Mouse (Mus musculus) heart, embryonic 15.5 days (tissue): Measurements from ENCODE around the gene Spa17. TPM values are rescaled to one million over a fixed set of nuclear protein-coding genes. Genes with fewer than 3 reads are reported as not detected.

Experiments
- ATAC-seq: fragments of 200-750 bp; cut with Nextera tagmentation; replicated peaks from 2 replicates; pipeline ENCODE4 v1.8.0; 2017; ENCODE audit warnings: low read depth, moderate TSS enrichment; ENCODE audit not compliant: insufficient number of reproducible peaks, insufficient read depth, low FRiP score
- H3K27ac ChIP-seq: fragments of 300-500 bp; sonication (generic); 2 replicates; pipeline ENCODE4 v1.5.1; 2015; ENCODE audit warnings: mild to moderate bottlenecking, inconsistent platforms
- H3K27me3 ChIP-seq: fragments of 300-500 bp; sonication (generic); 2 replicates; pipeline ENCODE4 v1.6.1; 2015; ENCODE audit warnings: inconsistent platforms
- H3K36me3 ChIP-seq: fragments of 300-500 bp; sonication (generic); 2 replicates; pipeline ENCODE4 v1.6.1; 2015; ENCODE audit warnings: mild to moderate bottlenecking, inconsistent platforms
- H3K4me1 ChIP-seq: fragments of 300-500 bp; sonication (generic); replicated peaks from 2 replicates; pipeline ENCODE4 v1.6.1; 2015; ENCODE audit warnings: inconsistent platforms
- H3K4me2 ChIP-seq: fragments of 300-500 bp; sonication (generic); 2 replicates; pipeline ENCODE4 v1.6.1; 2015; ENCODE audit warnings: inconsistent platforms, mild to moderate bottlenecking, moderate library complexity
- H3K4me3 ChIP-seq: fragments of 300-500 bp; sonication (generic); 2 replicates; pipeline ENCODE4 v1.5.1; 2015; ENCODE audit warnings: mild to moderate bottlenecking, inconsistent platforms
- H3K9ac ChIP-seq: fragments of 300-500 bp; sonication (generic); 2 replicates; pipeline ENCODE4 v1.6.1; 2015; ENCODE audit warnings: mild to moderate bottlenecking, inconsistent platforms
- H3K9me3 ChIP-seq: fragments of 300-500 bp; sonication (generic); replicated peaks from 2 replicates; pipeline ENCODE4 v1.6.1; 2016; ENCODE audit warnings: inconsistent platforms
- WGBS: fragments of 180-500 bp; shearing (Covaris S2); methylation state at CpG from one replicate; pipeline ENCODE4 v1.1.7; 2015; ENCODE audit warnings: mixed read lengths; 5-methylcytosine and 5-hydroxymethylcytosine counted together
- polyA plus RNA-seq: library from polyadenylated mRNA; unstranded; fragments of >200 nt; fragmentation: Nextera tagmentation; extraction: Ambion mirVana; gene quantifications from 2 replicates; pipeline ENCODE4 v1.2.1, GENCODE M21; 2015

The Spa17 gene
- polyA plus RNA-seq, 1 experiment from 2014 or later, result 9.3 TPM

GRCm38 (mm10) chr9:37560617-37561016, 52.9 kb downstream of the Spa17 start:
- Histone ChIP-seq H3K27me3 (no peaks in the 10 kb centered on the region), H3K4me3 (no peak overlapping the region), H3K27ac (no peak overlapping the region), H3K9ac (no peak overlapping the region), H3K4me2 (no peak overlapping the region), H3K4me1 (no peaks in the 10 kb centered on the region), H3K9me3 (no peaks in the 10 kb centered on the region), H3K36me3 (no peaks in the 10 kb centered on the region)
- WGBS, result 80% methylated on average over 2 of the region's 2 CpGs
- ATAC-seq, result no peak

- WGBS, result 60% methylated on average over 3 of the region's 3 CpGs
- Histone ChIP-seq H3K27ac (no peak overlapping the region), H3K27me3 (peaks cover 29% of the 10 kb centered on the region), H3K9me3 (no peaks in the 10 kb centered on the region), H3K9ac (no peak overlapping the region), H3K4me1 (peaks cover 13% of the 10 kb centered on the region), H3K36me3 (no peaks in the 10 kb centered on the region), H3K4me3 (no peak overlapping the region), H3K4me2 (no peak overlapping the region)
- ATAC-seq, result no peak
These were observed 57.2 kb downstream of the Spa17 start for GRCm38 (mm10) chr9:37556366-37556765.

- peaks cover 38% of the 10 kb centered on the region for H3K27me3 ChIP-seq
These were observed 58.4 kb downstream of the Spa17 start, which contains the start of gene Siae for GRCm38 (mm10) chr9:37554838-37555748. TSS of gene Siae (plus strand) at chr9:37555698.

GRCm38 (mm10) chr9:37554279-37554678, 59.2 kb downstream of the Spa17 start:
- Histone ChIP-seq H3K27ac (no peak overlapping the region), H3K4me3 (no peak overlapping the region), H3K36me3 (no peaks in the 10 kb centered on the region), H3K27me3 (peaks cover 39% of the 10 kb centered on the region), H3K9ac (no peak overlapping the region), H3K9me3 (no peaks in the 10 kb centered on the region), H3K4me1 (peaks cover 13% of the 10 kb centered on the region), H3K4me2 (no peak overlapping the region)
- 78% methylated on average over 1 of the region's 1 CpGs for WGBS
- no peak for ATAC-seq

More at GRCm38 (mm10) chr9:37554838-37555748, 58.4 kb downstream of the Spa17 start, which contains the start of gene Siae:
- 23% methylated on average over 7 of the region's 7 CpGs for WGBS
- peaks cover 13% of the 10 kb centered on the region for H3K4me1 ChIP-seq
- H3K36me3 ChIP-seq, result no peaks in the 10 kb centered on the region
- no peak within 1 kb of the TSS for H3K4me2 ChIP-seq
- ATAC-seq, result no peak
- H3K9me3 ChIP-seq, result no peaks in the 10 kb centered on the region
- H3K27ac ChIP-seq, result no peak within 1 kb of the TSS
- H3K9ac ChIP-seq, result no peak within 1 kb of the TSS
- no peak within 1 kb of the TSS for H3K4me3 ChIP-seq

Other genes with a start within 250 kb of the Spa17 start
- gene Hepacam, start 246.4 kb downstream of the Spa17 start, polyA plus RNA-seq, result 0.09 TPM in 2 replicates
- gene Robo4, start 211.8 kb downstream of the Spa17 start, polyA plus RNA-seq, result 9.2 and 10.8 TPM in 2 replicates
- gene Robo3, start 180.5 kb downstream of the Spa17 start, polyA plus RNA-seq, result 0.11 and 0.13 TPM in 2 replicates
- gene Msantd2, start 124.4 kb downstream of the Spa17 start, polyA plus RNA-seq, result 9.5 and 14.8 TPM in 2 replicates
- 76.9 and 89.3 TPM in 2 replicates for gene Esam, start 85.6 kb downstream of the Spa17 start, polyA plus RNA-seq
- 2.3 and 2.5 TPM in 2 replicates for gene Vsig2, start 74.5 kb downstream of the Spa17 start, polyA plus RNA-seq
- gene Nrgn, start 60.8 kb downstream of the Spa17 start, polyA plus RNA-seq, result 5.9 and 6.3 TPM in 2 replicates
- gene Siae, start 58.0 kb downstream of the Spa17 start, polyA plus RNA-seq, result 9.0 and 10.2 TPM in 2 replicates
- gene Tbrg1, start 43.6 kb upstream of the Spa17 start, polyA plus RNA-seq, result 94.8 and 102 TPM in 2 replicates
- gene Panx3, start 55.5 kb upstream of the Spa17 start, polyA plus RNA-seq, result 0.05 and 0.08 TPM in 2 replicates
- gene Olfr160, start 102.5 kb upstream of the Spa17 start, polyA plus RNA-seq, result not detected in 2 replicates
- gene Olfr874, start 131.4 kb upstream of the Spa17 start, polyA plus RNA-seq, result not detected in 2 replicates
- gene Olfr875, start 158.1 kb upstream of the Spa17 start, polyA plus RNA-seq, result not detected in 2 replicates
- gene Olfr876, start 189.3 kb upstream of the Spa17 start, polyA plus RNA-seq, result not detected in 2 replicates
- gene Olfr877, start 240.5 kb upstream of the Spa17 start, polyA plus RNA-seq, result not detected in 2 replicates